In the genomic region with DNA sequence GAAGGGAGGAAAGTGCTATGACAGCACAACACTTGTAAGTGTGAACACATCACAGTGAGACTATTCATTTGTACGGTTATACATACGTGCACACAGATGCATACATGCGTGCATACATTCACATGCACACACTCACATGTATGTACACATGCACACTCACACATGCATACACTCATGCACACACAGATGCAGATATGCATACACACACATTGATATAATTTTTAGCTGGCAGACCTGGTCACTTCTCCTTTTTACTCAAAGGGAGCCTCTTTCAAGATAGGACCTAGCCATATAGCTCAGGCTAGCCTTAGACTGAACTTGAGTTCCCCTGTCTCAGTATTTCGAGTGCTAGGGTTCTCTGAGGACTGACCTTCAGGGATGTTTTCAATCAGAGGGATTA, we compare ENCODE assay signal across 38 mouse cellular contexts. TPM values are rescaled to one million over a fixed set of nuclear protein-coding genes. Genes with fewer than 3 reads are reported as not detected.
"Had no signal": no experiment of that assay in that cellular context is flagged by ENCODE, and none has a peak within 500 bp of the region (broad histone marks: within the 10 kb centered on the region; RNA-seq: fewer than 3 reads in every experiment).

No protein-coding gene starts in this region.

- ATAC-seq: forebrain, embryonic 13.5 days; forebrain, embryonic 14.5 days; forebrain, embryonic 15.5 days; forebrain, embryonic 16.5 days; forebrain, postnatal 0 days had no signal

- H3K27ac ChIP-seq: embryonic facial prominence, embryonic 10.5 days; embryonic facial prominence, embryonic 12.5 days; embryonic facial prominence, embryonic 13.5 days; embryonic facial prominence, embryonic 15.5 days; forebrain, embryonic 10.5 days; forebrain, embryonic 12.5 days; forebrain, embryonic 13.5 days; forebrain, embryonic 15.5 days; gastrocnemius, adult 2 months; heart, embryonic 10.5 days had no signal

- H3K9me3 ChIP-seq: embryonic facial prominence, embryonic 10.5 days; embryonic facial prominence, embryonic 12.5 days; embryonic facial prominence, embryonic 13.5 days; embryonic facial prominence, embryonic 15.5 days; forebrain, embryonic 10.5 days; forebrain, embryonic 12.5 days; forebrain, embryonic 13.5 days; forebrain, embryonic 15.5 days; heart, embryonic 10.5 days had no signal

- H3K9ac ChIP-seq: embryonic facial prominence, embryonic 12.5 days; embryonic facial prominence, embryonic 13.5 days; embryonic facial prominence, embryonic 15.5 days; forebrain, embryonic 12.5 days; forebrain, embryonic 13.5 days; forebrain, embryonic 15.5 days; forebrain, postnatal 0 days had no signal

- H3K4me2 ChIP-seq: embryonic facial prominence, embryonic 12.5 days; embryonic facial prominence, embryonic 13.5 days; embryonic facial prominence, embryonic 15.5 days; forebrain, embryonic 12.5 days; forebrain, embryonic 13.5 days; forebrain, embryonic 15.5 days had no signal

- H3K27me3 ChIP-seq: embryonic facial prominence, embryonic 12.5 days; embryonic facial prominence, embryonic 13.5 days; embryonic facial prominence, embryonic 15.5 days; forebrain, embryonic 12.5 days; forebrain, embryonic 13.5 days; forebrain, embryonic 15.5 days had no signal

- H3K4me1 ChIP-seq: embryonic facial prominence, embryonic 10.5 days; embryonic facial prominence, embryonic 12.5 days; embryonic facial prominence, embryonic 13.5 days; embryonic facial prominence, embryonic 15.5 days; forebrain, embryonic 10.5 days; forebrain, embryonic 12.5 days; forebrain, embryonic 13.5 days; forebrain, embryonic 15.5 days; heart, embryonic 10.5 days had no signal

- DNase-seq: cerebellum, adult 9-11 months; cerebellum, postnatal 10 days; cerebellum, postnatal 14 days; cerebellum, postnatal 25 days; cerebellum, postnatal 36 days; embryo, embryonic 11 days; forebrain, postnatal 0 days; gastrocnemius, adult 2 months; gastrocnemius, postnatal 10 days; gastrocnemius, postnatal 14 days; gastrocnemius, postnatal 25 days; gastrocnemius, postnatal 36 days; heart, adult 11 months; heart, adult 18-20 months had no signal

- H3K4me3 ChIP-seq: embryonic facial prominence, embryonic 10.5 days; embryonic facial prominence, embryonic 12.5 days; embryonic facial prominence, embryonic 13.5 days; embryonic facial prominence, embryonic 15.5 days; erythroblast, embryonic 14.5 days; forebrain, embryonic 10.5 days; forebrain, embryonic 12.5 days; forebrain, embryonic 13.5 days; forebrain, embryonic 15.5 days; gastrocnemius, adult 2 months; heart, embryonic 10.5 days had no signal

- H3K36me3 ChIP-seq: embryonic facial prominence, embryonic 10.5 days; embryonic facial prominence, embryonic 12.5 days; embryonic facial prominence, embryonic 13.5 days; embryonic facial prominence, embryonic 15.5 days; forebrain, embryonic 10.5 days; forebrain, embryonic 12.5 days; forebrain, embryonic 15.5 days; heart, embryonic 10.5 days had no signal

RNA-seq across cellular contexts. Expression of a gene that starts 20.9 kb away (rescaled TPM):
- total RNA-seq: common myeloid progenitor, adult 5-6 weeks; forebrain, postnatal 0 days; gastrocnemius, adult 18-20 months; gastrocnemius, adult 2 months; gastrocnemius, adult 8-10 months; gastrocnemius, postnatal 10 days; gastrocnemius, postnatal 14 days; gastrocnemius, postnatal 25 days; gastrocnemius, postnatal 36 days; gastrocnemius, postnatal 4 days; granulocyte monocyte progenitor cell, adult 5-6 weeks; heart, adult 18-20 months; heart, adult 8-10 months had no signal
- polyA plus RNA-seq: cortical plate, adult 2 months; embryonic facial prominence, embryonic 10.5 days; embryonic facial prominence, embryonic 11.5 days; embryonic facial prominence, embryonic 12.5 days; embryonic facial prominence, embryonic 13.5 days; embryonic facial prominence, embryonic 14.5 days; embryonic facial prominence, embryonic 15.5 days; erythroblast, embryonic 14.5 days; forebrain, embryonic 10.5 days; forebrain, embryonic 11.5 days; forebrain, embryonic 12.5 days; forebrain, embryonic 13.5 days; forebrain, embryonic 14.5 days; forebrain, embryonic 15.5 days; forebrain, embryonic 16.5 days; forebrain, postnatal 0 days; frontal cortex, adult 2 months; gonadal fat pad, adult 2 months; heart, embryonic 10.5 days had no signal
